Mouse (Mus musculus) liver, adult 2 months (tissue): ENCODE data around the gene Zfp618. TPM values are rescaled to one million over a fixed set of nuclear protein-coding genes. Genes with fewer than 3 reads are reported as not detected.
A peak's percentile ranks its signal among the peaks of the same experiment; 100 is the strongest.

Experiments used
- DNase-seq: peaks from one replicate; pipeline ENCODE4 v3.0.0-alpha.2; 2011; ENCODE audit warnings: low read depth, low spot score; ENCODE audit errors: extremely low read depth
- H3K27ac ChIP-seq: fragments of 200-500 bp; replicated peaks from 2 replicates; pipeline ENCODE4 v1.5.1; 2012; ENCODE audit warnings: low read depth, mild to moderate bottlenecking, control low read depth, inconsistent platforms, low read length; ENCODE audit not compliant: insufficient read depth
- H3K27me3 ChIP-seq: fragments of 200-500 bp; 2 replicates; pipeline ENCODE4 v1.6.1; 2012; ENCODE audit warnings: mild to moderate bottlenecking, moderate library complexity, low read length, inconsistent platforms; ENCODE audit not compliant: control insufficient read depth, insufficient read depth
- H3K36me3 ChIP-seq: fragments of 200-500 bp; 2 replicates; pipeline ENCODE4 v1.6.1; 2012; ENCODE audit warnings: low read length, inconsistent platforms; ENCODE audit not compliant: control insufficient read depth, insufficient read depth
- H3K4me1 ChIP-seq: fragments of 200-500 bp; 2 replicates; pipeline ENCODE4 v1.6.1; 2011; ENCODE audit warnings: low read length; ENCODE audit not compliant: control insufficient read depth, insufficient read depth
- H3K4me3 ChIP-seq: fragments of 200-500 bp; 2 replicates; pipeline ENCODE4 v1.5.1; 2011; ENCODE audit warnings: low read depth, mild to moderate bottlenecking, control low read depth, low read length, moderate library complexity; ENCODE audit not compliant: insufficient read depth
- H3K79me2 ChIP-seq: fragments of 200-500 bp; 2 replicates; pipeline ENCODE4 v1.6.1; 2012; ENCODE audit warnings: inconsistent platforms, mild to moderate bottlenecking, low read length, moderate library complexity; ENCODE audit not compliant: control insufficient read depth, insufficient read depth
- H3K9ac ChIP-seq: fragments of 200-500 bp; 2 replicates; pipeline ENCODE4 v1.6.1; 2012; ENCODE audit warnings: low read depth, mild to moderate bottlenecking, control low read depth, inconsistent platforms, low read length
- CTCF ChIP-seq: fragments of 200-500 bp; IDR thresholded peaks from 2 replicates; pipeline ENCODE4 v1.5.1; 2011; ENCODE audit warnings: low read depth, low read length, control low read depth
- POLR2A ChIP-seq: fragments of 200-500 bp; IDR thresholded peaks from 2 replicates; pipeline ENCODE4 v1.6.1; 2011; ENCODE audit warnings: low read length, control low read depth; ENCODE audit not compliant: insufficient read depth; ENCODE audit errors: extremely low read depth
- WGBS: fragments of 180-500 bp; shearing (Covaris S2); methylation state at CpG from one replicate; pipeline ENCODE4 v1.1.7; 2018; 5-methylcytosine and 5-hydroxymethylcytosine counted together
- polyA plus RNA-seq: library from polyadenylated mRNA; depleted of rRNA; stranded (reverse); fragments of >200 nt; gene quantifications from 2 replicates; pipeline ENCODE4 v1.2.3, GENCODE M21; 2012
- total RNA-seq: library from RNA; depleted of rRNA; stranded (reverse); fragments of >200 nt; gene quantifications from 2 replicates; pipeline ENCODE4 v1.2.3, GENCODE M21; 2014

The Zfp618 gene
- total and polyA plus RNA-seq, 2 experiments: 0.18 to 0.73 TPM

- WGBS: 56% methylated on average over 7 of the region's 7 CpGs
- DNase-seq: no peak
Observed at GRCm38 (mm10) chr4:63056641-63057415, 91.5 kb downstream of the Zfp618 start.

GRCm38 (mm10) chr4:63057581-63057980 lies 92.2 kb downstream of the Zfp618 start:
- H3K4me1 ChIP-seq: peaks cover 9% of the 10 kb centered on the region
- no peaks in the 10 kb centered on the region for H3K79me2 ChIP-seq
- TF ChIP-seq CTCF (no peak), POLR2A (no peak)
- no peaks in the 10 kb centered on the region for H3K36me3 ChIP-seq
- no peak overlapping the region for H3K4me3 ChIP-seq
- no peak overlapping the region for H3K27ac ChIP-seq
- no peaks in the 10 kb centered on the region for H3K27me3 ChIP-seq
- WGBS: 86% methylated on average over 5 of the region's 5 CpGs
- H3K9ac ChIP-seq: no peak overlapping the region
- DNase-seq: no peak

More at GRCm38 (mm10) chr4:63056641-63057415, 91.5 kb downstream of the Zfp618 start:
- Histone ChIP-seq H3K79me2 (no peaks in the 10 kb centered on the region), H3K27me3 (no peaks in the 10 kb centered on the region), H3K4me3 (no peak overlapping the region), H3K4me1 (peaks cover 13% of the 10 kb centered on the region), H3K36me3 (no peaks in the 10 kb centered on the region), H3K9ac (no peak overlapping the region), H3K27ac (no peak overlapping the region)
- TF ChIP-seq POLR2A (no peak), CTCF (no peak)

GRCm38 (mm10) chr4:63058686-63059085 lies 93.3 kb downstream of the Zfp618 start:
- Histone ChIP-seq H3K27ac (no peak overlapping the region), H3K27me3 (no peaks in the 10 kb centered on the region), H3K4me1 (peaks cover 9% of the 10 kb centered on the region), H3K79me2 (no peaks in the 10 kb centered on the region), H3K9ac (no peak overlapping the region), H3K36me3 (no peaks in the 10 kb centered on the region), H3K4me3 (no peak overlapping the region)
- WGBS: 98% methylated on average over 4 of the region's 4 CpGs
- no peak for DNase-seq
- no peak for TF ChIP-seq POLR2A
- TF ChIP-seq CTCF: no peak

- H3K9ac ChIP-seq: no peak overlapping the region
- no peak overlapping the region for H3K27ac ChIP-seq
- H3K4me3 ChIP-seq: no peak overlapping the region
- no peaks in the 10 kb centered on the region for H3K79me2 ChIP-seq
- peak; percentile 35 for DNase-seq
- H3K36me3 ChIP-seq: no peaks in the 10 kb centered on the region
- H3K27me3 ChIP-seq: no peaks in the 10 kb centered on the region
- TF ChIP-seq CTCF: no peak
- TF ChIP-seq POLR2A: no peak
- WGBS: 72% methylated on average over 6 of the region's 6 CpGs
- peaks cover 9% of the 10 kb centered on the region for H3K4me1 ChIP-seq
Observed at GRCm38 (mm10) chr4:63060358-63060757, 95.0 kb downstream of the Zfp618 start.

GRCm38 (mm10) chr4:63061411-63061810 lies 96.0 kb downstream of the Zfp618 start:
- WGBS: 97% methylated on average over 6 of the region's 6 CpGs
- Histone ChIP-seq H3K27me3 (no peaks in the 10 kb centered on the region), H3K9ac (no peak overlapping the region), H3K27ac (no peak overlapping the region), H3K4me3 (no peak overlapping the region), H3K4me1 (peaks cover 9% of the 10 kb centered on the region), H3K79me2 (no peaks in the 10 kb centered on the region), H3K36me3 (no peaks in the 10 kb centered on the region)
- TF ChIP-seq CTCF (no peak), POLR2A (no peak)
- DNase-seq: no peak

- H3K79me2 ChIP-seq: no peaks in the 10 kb centered on the region
- TF ChIP-seq CTCF (no peak), POLR2A (no peak)
- H3K4me3 ChIP-seq: no peak overlapping the region
- no peaks in the 10 kb centered on the region for H3K27me3 ChIP-seq
- peak; percentile 82 for DNase-seq
- H3K9ac ChIP-seq: no peak overlapping the region
- WGBS: 35% methylated on average over 4 of the region's 4 CpGs
- peaks cover 8% of the 10 kb centered on the region for H3K4me1 ChIP-seq
- peak overlapping the region; percentile 64 for H3K27ac ChIP-seq
- H3K36me3 ChIP-seq: no peaks in the 10 kb centered on the region
Observed at GRCm38 (mm10) chr4:63063360-63063759, 98.0 kb downstream of the Zfp618 start.
